Comparison of ENCODE assay signal across 14 mouse cellular contexts in genomic region chrX:96501580-96501979, GRCm38 (mm10). TPM values are rescaled to one million over a fixed set of nuclear protein-coding genes. Genes with fewer than 3 reads are reported as not detected.
DNase-seq lines count a peak whose midpoint lies in the region; ATAC-seq lines count a peak whose summit lies in the region.
"Had no signal": no experiment of that assay in that cellular context is flagged by ENCODE, and none has a peak within 500 bp of the region (broad histone marks: within the 10 kb centered on the region; RNA-seq: fewer than 3 reads in every experiment).

No protein-coding gene starts in this region.

- peak; percentile 5 for DNase-seq in forebrain, embryonic 14.5 days (ENCODE audit: low spot score)
- DNase-seq in kidney, postnatal 14 days: peak; percentile 1
- DNase-seq in 416B (ENCODE audit: low read depth): peak; percentile 18
- DNase-seq in R1 (ENCODE audit: low read depth, low spot score): peak; percentile 9
- DNase-seq in right cerebral cortex, postnatal 36 days (ENCODE audit: low spot score in 2 of 2): no peak
- DNase-seq in spleen, adult 18-20 months: no peak
- DNase-seq: gastrocnemius, postnatal 14 days; layer of hippocampus, adult 9-11 months had no signal

- no peak for ATAC-seq in forebrain, embryonic 14.5 days
- no peak for ATAC-seq in forebrain, embryonic 16.5 days
- ATAC-seq in kidney, embryonic 15.5 days (replicated peaks; ENCODE audit: low FRiP score): no peak
- ATAC-seq: CD4-positive, CD25-positive, alpha-beta regulatory T cell, adult 4 months; midbrain, embryonic 16.5 days had no signal

- no peak overlapping the region for H3K27ac ChIP-seq in forebrain, embryonic 14.5 days (ENCODE audit: low read depth, low read length)
- H3K27ac ChIP-seq in forebrain, embryonic 16.5 days (ENCODE audit: low read length): no peak overlapping the region
- no peak overlapping the region for H3K27ac ChIP-seq in kidney, embryonic 15.5 days

- no peaks in the 10 kb centered on the region for H3K36me3 ChIP-seq in forebrain, embryonic 14.5 days (ENCODE audit: control insufficient read depth, insufficient read depth, low read length)
- H3K36me3 ChIP-seq in forebrain, embryonic 16.5 days (ENCODE audit: control insufficient read depth, insufficient read depth): no peaks in the 10 kb centered on the region
- H3K36me3 ChIP-seq in kidney, embryonic 15.5 days: no peaks in the 10 kb centered on the region

- no peaks in the 10 kb centered on the region for H3K27me3 ChIP-seq in forebrain, embryonic 14.5 days (replicated peaks; ENCODE audit: control insufficient read depth, insufficient read depth, low read length)
- no peaks in the 10 kb centered on the region for H3K27me3 ChIP-seq in forebrain, embryonic 16.5 days (replicated peaks; ENCODE audit: control insufficient read depth, insufficient read depth, low read length)
- H3K27me3 ChIP-seq in kidney, embryonic 15.5 days: no peaks in the 10 kb centered on the region

- WGBS in forebrain, embryonic 14.5 days: 70% methylated on average over 1 of the region's 1 CpGs
- WGBS in forebrain, embryonic 16.5 days: 59% methylated on average over 1 of the region's 1 CpGs
- WGBS in kidney, embryonic 15.5 days: 44% methylated on average over 1 of the region's 1 CpGs

- no peak overlapping the region for H3K4me3 ChIP-seq in forebrain, embryonic 14.5 days (ENCODE audit: low read depth, low read length)
- H3K4me3 ChIP-seq in forebrain, embryonic 16.5 days (replicated peaks; ENCODE audit: low read length): no peak overlapping the region
- no peak overlapping the region for H3K4me3 ChIP-seq in kidney, embryonic 15.5 days (replicated peaks)

- H3K4me2 ChIP-seq in forebrain, embryonic 14.5 days (ENCODE audit: low read length): no peak overlapping the region
- H3K4me2 ChIP-seq in forebrain, embryonic 16.5 days (ENCODE audit: low read length): no peak overlapping the region
- H3K4me2 ChIP-seq in kidney, embryonic 15.5 days: no peak overlapping the region

- H3K9ac ChIP-seq in forebrain, embryonic 14.5 days (ENCODE audit: low read length): no peak overlapping the region
- H3K9ac ChIP-seq in forebrain, embryonic 16.5 days (replicated peaks; ENCODE audit: low read depth, low read length): no peak overlapping the region
- no peak overlapping the region for H3K9ac ChIP-seq in kidney, embryonic 15.5 days

- H3K4me1 ChIP-seq in forebrain, embryonic 14.5 days (ENCODE audit: control insufficient read depth, insufficient read depth, low read length): no peaks in the 10 kb centered on the region
- no peaks in the 10 kb centered on the region for H3K4me1 ChIP-seq in forebrain, embryonic 16.5 days (replicated peaks; ENCODE audit: control insufficient read depth, insufficient read depth, low read length)
- H3K4me1 ChIP-seq in kidney, embryonic 15.5 days: no peaks in the 10 kb centered on the region

- no peaks in the 10 kb centered on the region for H3K9me3 ChIP-seq in forebrain, embryonic 14.5 days (replicated peaks; ENCODE audit: control insufficient read depth, low read length)
- no peaks in the 10 kb centered on the region for H3K9me3 ChIP-seq in forebrain, embryonic 16.5 days (ENCODE audit: control insufficient read depth, low read length)
- no peaks in the 10 kb centered on the region for H3K9me3 ChIP-seq in kidney, embryonic 15.5 days (replicated peaks)

RNA-seq across cellular contexts. Expression of gene Hsf3, which starts 45.5 kb away (rescaled TPM):
- not detected in 2 replicates for polyA plus RNA-seq in forebrain, embryonic 14.5 days (2014; fragmentation: Nextera tagmentation; extraction: Ambion mirVana)
- polyA plus RNA-seq in forebrain, embryonic 16.5 days (2015; fragmentation: Nextera tagmentation; extraction: Ambion mirVana): not detected in 2 replicates
- polyA plus RNA-seq in kidney, embryonic 15.5 days (2015; fragmentation: Nextera tagmentation; extraction: Ambion mirVana): 0.22 and 0.34 TPM in 2 replicates
- polyA plus RNA-seq: CD4-positive, CD25-positive, alpha-beta regulatory T cell, adult 4 months; heart, embryonic 14.5 days; midbrain, embryonic 16.5 days; neural tube, embryonic 14.5 days had no signal

RNA-seq across cellular contexts. Expression of gene Heph, which starts 46.4 kb away (rescaled TPM):
- 3.0 and 3.5 TPM in 2 replicates for polyA plus RNA-seq in forebrain, embryonic 14.5 days (2014; fragmentation: Nextera tagmentation; extraction: Ambion mirVana)
- 1.9 and 3.2 TPM in 2 replicates for polyA plus RNA-seq in forebrain, embryonic 16.5 days (2015; fragmentation: Nextera tagmentation; extraction: Ambion mirVana)
- polyA plus RNA-seq in kidney, embryonic 15.5 days (2015; fragmentation: Nextera tagmentation; extraction: Ambion mirVana): 23.1 and 24.0 TPM in 2 replicates
- polyA plus RNA-seq: CD4-positive, CD25-positive, alpha-beta regulatory T cell, adult 4 months had no signal

Comparison
In these comparisons a context has a peak if more than half of its experiments do, and no peak if none do; other contexts are left out.
1. DNase-seq: peak in forebrain, embryonic 14.5 days (single experiment), kidney, postnatal 14 days (single experiment), 416B (single experiment) and R1 (single experiment); none in right cerebral cortex, postnatal 36 days (0 of 2) and spleen, adult 18-20 months (0 of 2).